Mouse (Mus musculus) cerebellum, adult 2 months (tissue): ENCODE measurements at regions not wholly inside any gene's neighbourhood (a gene's known extent, or its start where the extent isn't known, plus 50 kb on each side); places are given as distances from the start of the nearest gene placed in this dataset.

Experiments used
- CTCF ChIP-seq: fragments of 200-500 bp; IDR thresholded peaks from 2 replicates; pipeline ENCODE4 v1.5.1; 2011; ENCODE audit warnings: low read depth, mild to moderate bottlenecking, control low read depth, low read length, moderate library complexity, borderline replicate concordance; ENCODE audit not compliant: insufficient read depth
- POLR2A ChIP-seq: fragments of 200-500 bp; IDR thresholded peaks from 2 replicates; pipeline ENCODE4 v1.6.1; 2011; ENCODE audit warnings: low read length, control low read depth, borderline replicate concordance; ENCODE audit not compliant: insufficient read depth

GRCm38 (mm10) chr12:30708635-30709181, 124.5 kb downstream of the Tmem18 start:
- TF ChIP-seq POLR2A (no peak), CTCF (no peak)
